Mouse (Mus musculus): ENCODE measurements around the gene Ntrk3.

DNA sequence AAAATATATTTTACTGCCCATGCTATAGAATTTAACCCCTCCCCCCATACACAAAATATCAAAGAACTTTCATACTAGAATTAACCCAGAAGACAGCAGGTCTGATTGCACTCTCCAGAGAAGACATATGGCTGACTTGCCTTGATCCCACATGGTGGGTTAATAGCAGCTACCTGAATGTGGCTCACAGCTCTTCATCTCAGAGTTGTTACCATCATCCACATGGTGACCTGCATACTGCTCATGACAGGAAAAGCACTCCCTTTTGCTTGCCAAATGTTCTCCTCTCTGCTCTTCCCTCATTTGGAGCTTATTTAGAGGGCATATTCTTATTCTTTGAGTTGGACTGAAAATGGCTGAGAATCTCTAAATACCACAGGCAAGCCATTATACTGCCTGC lies 404.4 kb downstream of the Ntrk3 start:
- TF ChIP-seq CTCF (IDR thresholded peaks at IDR 0.05; ENCODE audit: low read depth), result no peak
- TF ChIP-seq EP300 (optimal IDR thresholded peaks at IDR 0.05), result no peak
